Mouse (Mus musculus) limb, embryonic 13.5 days (tissue): ENCODE results near the gene Gm11037. TPM values are rescaled to one million over a fixed set of nuclear protein-coding genes. Genes with fewer than 3 reads are reported as not detected.
A peak's percentile ranks its signal among the peaks of the same experiment; 100 is the strongest.

ENCODE experiments used
- ATAC-seq: fragments of 200-750 bp; cut with Nextera tagmentation; 2 replicates; pipeline ENCODE4 v1.8.0; 2017; ENCODE audit warnings: low read depth, moderate number of reproducible peaks, moderate TSS enrichment; ENCODE audit not compliant: low FRiP score
- H3K27ac ChIP-seq: fragments of 300-500 bp; sonication (generic); 2 replicates; pipeline ENCODE4 v1.5.1; 2015; ENCODE audit warnings: inconsistent platforms, mild to moderate bottlenecking, moderate library complexity
- H3K27me3 ChIP-seq: fragments of 300-500 bp; sonication (generic); 2 replicates; pipeline ENCODE4 v1.6.1; 2015; ENCODE audit warnings: mild to moderate bottlenecking, inconsistent platforms
- H3K36me3 ChIP-seq: fragments of 300-500 bp; sonication (generic); 2 replicates; pipeline ENCODE4 v1.6.1; 2015; ENCODE audit warnings: inconsistent platforms, mild to moderate bottlenecking, moderate library complexity
- H3K4me1 ChIP-seq: fragments of 300-500 bp; sonication (generic); 2 replicates; pipeline ENCODE4 v1.6.1; 2015; ENCODE audit warnings: inconsistent platforms
- H3K4me2 ChIP-seq: fragments of 300-500 bp; sonication (generic); replicated peaks from 2 replicates; pipeline ENCODE4 v1.6.1; 2015; ENCODE audit warnings: inconsistent platforms, mild to moderate bottlenecking, moderate library complexity
- H3K4me3 ChIP-seq: fragments of 300-500 bp; sonication (generic); 2 replicates; pipeline ENCODE4 v1.5.1; 2015; ENCODE audit warnings: moderate library complexity, mild to moderate bottlenecking, inconsistent platforms
- H3K9ac ChIP-seq: fragments of 300-500 bp; sonication (generic); 2 replicates; pipeline ENCODE4 v1.6.1; 2015; ENCODE audit warnings: mild to moderate bottlenecking, inconsistent platforms
- H3K9me3 ChIP-seq: fragments of 300-500 bp; sonication (generic); 2 replicates; pipeline ENCODE4 v1.6.1; 2016; ENCODE audit warnings: inconsistent platforms
- WGBS: fragments of 180-500 bp; shearing (Covaris S2); methylation state at CpG from one replicate; pipeline ENCODE4 v1.1.7; 2015; 5-methylcytosine and 5-hydroxymethylcytosine counted together
- polyA plus RNA-seq: library from polyadenylated mRNA; unstranded; fragments of >200 nt; fragmentation: Nextera tagmentation; extraction: Ambion mirVana; gene quantifications from 2 replicates; pipeline ENCODE4 v1.2.1, GENCODE M21; 2015

The Gm11037 gene
- polyA plus RNA-seq = not detected in 2 replicates

DNA sequence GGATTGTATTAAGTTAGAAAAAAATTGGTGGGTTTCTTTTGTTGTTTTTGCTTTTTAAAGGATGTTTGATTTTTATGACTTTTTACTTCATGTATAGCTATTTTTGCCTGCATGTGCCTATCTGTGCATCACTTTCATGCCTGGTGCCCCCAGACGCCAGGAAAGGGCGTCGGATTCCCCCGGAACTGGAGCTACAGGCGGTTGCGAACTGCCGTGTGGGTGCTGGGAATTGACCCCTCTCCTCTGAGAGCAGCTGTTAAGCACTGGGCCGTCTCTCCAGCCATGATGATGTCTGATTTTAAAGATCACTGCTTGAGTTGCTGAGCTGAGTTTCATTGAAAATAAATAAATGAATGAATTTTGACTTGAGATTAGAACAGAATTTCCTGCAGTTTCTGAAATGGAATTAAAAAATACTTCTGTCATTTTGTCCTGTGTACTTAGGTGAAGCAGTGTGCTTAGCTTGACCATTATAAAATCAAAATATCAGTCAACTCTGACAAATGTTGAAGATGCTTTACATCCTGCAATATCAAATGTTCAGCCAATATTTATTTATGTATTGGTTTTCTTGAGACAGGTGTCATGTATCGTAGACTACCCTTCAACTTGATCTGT is at the start of gene Gm11037:
Gm11037 (plus strand) TSS at position 568 of the 618 bp plus-strand sequence.
- peaks cover 51% of the 10 kb centered on the region for H3K36me3 ChIP-seq
- no peak within 1 kb of the TSS for H3K27ac ChIP-seq
- H3K4me1 ChIP-seq = peaks cover 24% of the 10 kb centered on the region
- H3K9ac ChIP-seq = no peak within 1 kb of the TSS
- ATAC-seq = no peak
- no peaks in the 10 kb centered on the region for H3K9me3 ChIP-seq
- no peak within 1 kb of the TSS for H3K4me3 ChIP-seq
- no peak within 1 kb of the TSS for H3K4me2 ChIP-seq
- H3K27me3 ChIP-seq = no peaks in the 10 kb centered on the region
- 74% methylated on average over 9 of the region's 9 CpGs for WGBS

GRCm38 (mm10) chr2:131084206-131084605 is 49.1 kb upstream of the Gm11037 start:
- no peak for ATAC-seq
- no peak overlapping the region for H3K9ac ChIP-seq

GRCm38 (mm10) chr2:131086667-131087390 is 46.5 kb upstream of the Gm11037 start, which contains the start of gene Siglec1:
Siglec1 (minus strand) TSS chr2:131086765.
- no peak for ATAC-seq
- Histone ChIP-seq H3K27me3 (no peaks in the 10 kb centered on the region), H3K4me3 (no peak within 1 kb of the TSS), H3K4me1 (no peaks in the 10 kb centered on the region), H3K36me3 (no peaks in the 10 kb centered on the region), H3K9ac (no peak within 1 kb of the TSS), H3K9me3 (no peaks in the 10 kb centered on the region), H3K4me2 (no peak within 1 kb of the TSS), H3K27ac (no peak within 1 kb of the TSS)
- WGBS = 80% methylated on average over 11 of the region's 11 CpGs

More at GRCm38 (mm10) chr2:131084206-131084605, 49.1 kb upstream of the Gm11037 start:
- no peaks in the 10 kb centered on the region for H3K4me1 ChIP-seq
- no peak overlapping the region for H3K27ac ChIP-seq
- H3K36me3 ChIP-seq = no peaks in the 10 kb centered on the region
- WGBS = 84% methylated on average over 4 of the region's 4 CpGs
- H3K9me3 ChIP-seq = no peaks in the 10 kb centered on the region
- H3K27me3 ChIP-seq = peaks cover 3% of the 10 kb centered on the region; the same call in 1 of the 2 replicates
- H3K4me3 ChIP-seq = no peak overlapping the region
- no peak overlapping the region for H3K4me2 ChIP-seq

DNA sequence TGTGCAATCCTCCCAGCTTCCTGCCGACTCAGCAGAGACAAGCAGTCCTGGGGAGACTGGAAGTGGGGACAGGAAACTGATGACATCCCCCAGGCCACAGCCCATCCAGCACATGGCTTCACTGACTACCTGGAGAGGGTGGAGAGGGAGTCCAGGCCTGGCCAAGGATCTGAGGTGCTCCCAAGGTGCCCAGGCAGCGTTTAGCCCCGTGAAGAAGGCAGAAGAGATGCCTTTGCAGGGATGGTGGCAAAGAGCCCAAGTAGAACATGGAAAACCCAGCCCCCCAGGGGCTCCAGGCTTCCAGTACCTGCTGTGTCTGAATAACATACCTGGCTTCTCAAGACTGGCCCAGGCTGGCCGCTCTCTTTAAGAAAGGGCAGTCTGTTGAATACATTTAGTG is 44.7 kb upstream of the Gm11037 start:
- H3K9me3 ChIP-seq = no peaks in the 10 kb centered on the region
- H3K9ac ChIP-seq = no peak overlapping the region
- H3K27ac ChIP-seq = no peak overlapping the region
- no peaks in the 10 kb centered on the region for H3K4me1 ChIP-seq
- H3K27me3 ChIP-seq = no peaks in the 10 kb centered on the region
- H3K4me3 ChIP-seq = no peak overlapping the region
- no peaks in the 10 kb centered on the region for H3K36me3 ChIP-seq
- no peak overlapping the region for H3K4me2 ChIP-seq
- 77% methylated on average over 4 of the region's 4 CpGs for WGBS
- ATAC-seq = no peak

- 88% methylated on average over 1 of the region's 1 CpGs for WGBS
- Histone ChIP-seq H3K9me3 (no peaks in the 10 kb centered on the region), H3K9ac (no peak overlapping the region), H3K4me3 (no peak overlapping the region), H3K4me1 (no peaks in the 10 kb centered on the region), H3K27me3 (no peaks in the 10 kb centered on the region), H3K27ac (no peak overlapping the region), H3K36me3 (no peaks in the 10 kb centered on the region), H3K4me2 (no peak overlapping the region)
- ATAC-seq = no peak
Observed at GRCm38 (mm10) chr2:131089634-131090033, 43.7 kb upstream of the Gm11037 start.

- Histone ChIP-seq H3K27me3 (no peaks in the 10 kb centered on the region), H3K4me2 (no peak overlapping the region), H3K27ac (no peak overlapping the region), H3K36me3 (no peaks in the 10 kb centered on the region), H3K4me1 (no peaks in the 10 kb centered on the region), H3K9me3 (no peaks in the 10 kb centered on the region), H3K9ac (no peak overlapping the region), H3K4me3 (no peak overlapping the region)
- no peak for ATAC-seq
- WGBS = 64% methylated on average over 3 of the region's 3 CpGs
Observed at GRCm38 (mm10) chr2:131090852-131091251, 42.4 kb upstream of the Gm11037 start.

DNA sequence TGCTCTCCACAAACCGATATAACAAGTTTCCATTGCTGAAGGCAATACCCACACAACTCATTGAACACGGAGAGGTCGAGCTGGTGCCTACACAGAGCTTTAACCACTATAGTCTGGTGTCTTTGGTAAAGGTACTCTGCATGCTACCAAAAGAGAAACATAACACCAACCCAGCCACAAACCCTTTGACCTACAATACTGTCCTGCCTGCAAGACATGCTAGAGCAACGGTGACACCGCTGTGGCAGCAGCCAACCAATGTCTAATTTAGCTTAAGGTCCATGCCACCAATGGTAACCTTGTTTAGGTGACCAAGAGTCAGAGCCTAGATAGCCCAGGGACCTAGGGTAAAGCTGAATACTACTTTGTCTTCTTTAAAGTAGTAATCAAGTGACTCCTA is 39.7 kb upstream of the Gm11037 start:
- Histone ChIP-seq H3K4me3 (no peak overlapping the region), H3K4me1 (peaks cover 8% of the 10 kb centered on the region), H3K27ac (no peak overlapping the region), H3K27me3 (no peaks in the 10 kb centered on the region), H3K9ac (no peak overlapping the region), H3K4me2 (no peak overlapping the region), H3K36me3 (no peaks in the 10 kb centered on the region), H3K9me3 (no peaks in the 10 kb centered on the region)
- no peak for ATAC-seq
- 87% methylated on average over 5 of the region's 5 CpGs for WGBS

DNA sequence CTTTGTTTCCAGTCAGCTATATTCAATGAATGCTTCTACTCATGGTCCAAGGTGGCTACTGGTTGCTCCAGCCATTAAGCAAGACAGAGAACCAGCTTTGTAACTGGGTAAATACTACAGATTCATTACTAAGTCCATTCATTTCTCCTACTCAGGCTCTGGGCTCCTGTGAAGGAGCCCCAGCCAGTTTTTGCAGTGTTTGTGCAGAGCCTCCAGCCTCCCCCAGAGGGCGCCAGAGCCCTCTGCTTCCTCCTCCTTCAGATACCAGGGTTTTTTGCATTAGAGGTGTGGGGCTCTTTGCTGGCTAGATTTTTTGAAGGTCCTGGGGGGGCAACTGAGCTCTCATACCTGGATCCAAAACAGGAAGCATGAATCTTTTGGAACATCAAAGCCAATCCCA is 38.5 kb upstream of the Gm11037 start:
- H3K4me3 ChIP-seq = no peak overlapping the region
- H3K27me3 ChIP-seq = no peaks in the 10 kb centered on the region
- peak; percentile 24; the same call in 1 of the 2 replicates for ATAC-seq
- H3K27ac ChIP-seq = no peak overlapping the region
- peaks cover 8% of the 10 kb centered on the region for H3K4me1 ChIP-seq
- H3K9ac ChIP-seq = no peak overlapping the region
- H3K9me3 ChIP-seq = no peaks in the 10 kb centered on the region
- H3K36me3 ChIP-seq = no peaks in the 10 kb centered on the region
- H3K4me2 ChIP-seq = no peak overlapping the region
- WGBS = 4% methylated on average over 1 of the region's 1 CpGs

- H3K9ac ChIP-seq = 0 out of 2 replicates have a peak overlapping the region, but pooled peaks have one; percentile 8
- ATAC-seq = peak; percentile 73
Observed at GRCm38 (mm10) chr2:131096101-131096795, 37.0 kb upstream of the Gm11037 start.

GRCm38 (mm10) chr2:131097087-131097486 is 36.2 kb upstream of the Gm11037 start:
- 88% methylated on average over 4 of the region's 4 CpGs for WGBS
- Histone ChIP-seq H3K27ac (peak overlapping the region; percentile 67; the same call in 1 of the 2 replicates), H3K4me1 (peaks cover 8% of the 10 kb centered on the region), H3K9me3 (no peaks in the 10 kb centered on the region), H3K27me3 (no peaks in the 10 kb centered on the region), H3K4me3 (no peak overlapping the region), H3K4me2 (no peak overlapping the region), H3K36me3 (no peaks in the 10 kb centered on the region), H3K9ac (no peak overlapping the region)
- ATAC-seq = no peak

More at GRCm38 (mm10) chr2:131096101-131096795, 37.0 kb upstream of the Gm11037 start:
- no peaks in the 10 kb centered on the region for H3K9me3 ChIP-seq
- H3K4me3 ChIP-seq = no peak overlapping the region
- no peaks in the 10 kb centered on the region for H3K36me3 ChIP-seq
- peak overlapping the region; percentile 51 for H3K4me2 ChIP-seq
- no peaks in the 10 kb centered on the region for H3K27me3 ChIP-seq
- peaks cover 8% of the 10 kb centered on the region for H3K4me1 ChIP-seq
- 10% methylated on average over 9 of the region's 9 CpGs for WGBS
- peak overlapping the region; percentile 67 for H3K27ac ChIP-seq

- Histone ChIP-seq H3K36me3 (no peaks in the 10 kb centered on the region), H3K4me2 (no peak overlapping the region), H3K27me3 (no peaks in the 10 kb centered on the region), H3K4me3 (no peak overlapping the region), H3K27ac (no peak overlapping the region), H3K9ac (no peak overlapping the region), H3K4me1 (peaks cover 2% of the 10 kb centered on the region), H3K9me3 (no peaks in the 10 kb centered on the region)
- ATAC-seq = no peak
- WGBS = 48% methylated on average over 3 of the region's 3 CpGs
Observed at GRCm38 (mm10) chr2:131101530-131101929, 31.8 kb upstream of the Gm11037 start.

- no peak for ATAC-seq
- H3K9me3 ChIP-seq = no peaks in the 10 kb centered on the region
- no peak overlapping the region for H3K4me3 ChIP-seq
- H3K9ac ChIP-seq = no peak overlapping the region
- H3K36me3 ChIP-seq = no peaks in the 10 kb centered on the region
- WGBS = 91% methylated on average over 4 of the region's 4 CpGs
- H3K27ac ChIP-seq = no peak overlapping the region
- no peaks in the 10 kb centered on the region for H3K4me1 ChIP-seq
- no peak overlapping the region for H3K4me2 ChIP-seq
- no peaks in the 10 kb centered on the region for H3K27me3 ChIP-seq
Observed at GRCm38 (mm10) chr2:131104021-131104420, 29.3 kb upstream of the Gm11037 start.
